Mouse (Mus musculus) neutrophil, adult 83 days (primary cell): ENCODE measurements around the gene Ccdc40. TPM values are rescaled to one million over a fixed set of nuclear protein-coding genes. Genes with fewer than 3 reads are reported as not detected.

Experiments used
- total RNA-seq, 2 experiments: library from RNA; stranded (reverse); gene quantifications; one replicate each; pipeline ENCODE4 v1.2.4; 2023

Ccdc40 gene
- total RNA-seq, result under 1 TPM; 0.48 to 0.55 TPM

DNA sequence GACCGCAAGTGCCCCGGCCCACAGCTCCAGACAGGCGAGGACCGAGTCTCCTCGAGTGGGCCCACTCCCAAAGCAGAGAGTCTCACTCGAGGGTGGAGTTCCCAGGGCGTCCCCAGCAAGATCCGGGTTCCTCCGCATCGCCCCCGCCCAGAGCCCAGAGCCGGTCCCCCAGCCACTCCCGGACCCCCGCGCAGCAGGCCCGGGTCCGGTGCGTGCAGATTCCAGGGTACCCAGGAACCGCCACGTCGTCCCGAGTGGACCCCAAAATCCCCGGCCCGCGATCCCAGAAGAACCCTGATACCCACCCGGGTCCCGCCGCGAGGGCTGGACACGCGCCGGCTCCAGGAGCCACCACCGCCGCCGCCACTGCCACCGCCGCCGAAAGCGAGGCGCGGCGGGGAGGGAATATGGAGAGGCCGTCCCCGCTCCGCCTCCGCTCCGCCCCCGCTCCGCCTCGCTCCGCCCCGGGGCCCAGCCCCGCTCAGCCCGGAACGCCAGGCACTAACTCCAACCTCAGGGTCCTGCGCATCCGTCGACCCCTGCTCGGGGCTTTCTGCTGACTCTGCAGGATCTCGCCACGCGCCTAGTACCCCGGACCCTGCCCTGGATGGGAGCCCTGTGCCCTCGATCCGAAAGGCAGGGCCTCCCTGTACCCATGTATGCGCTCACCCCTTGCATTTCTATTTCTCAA lies at the start of gene Ccdc40, which contains the start of gene Tbc1d16:
TSS of gene Ccdc40 (plus strand) at position 482 of the 691 bp plus-strand sequence.
TSS of gene Tbc1d16 (minus strand) at position 409 of the 691 bp plus-strand sequence.

DNA sequence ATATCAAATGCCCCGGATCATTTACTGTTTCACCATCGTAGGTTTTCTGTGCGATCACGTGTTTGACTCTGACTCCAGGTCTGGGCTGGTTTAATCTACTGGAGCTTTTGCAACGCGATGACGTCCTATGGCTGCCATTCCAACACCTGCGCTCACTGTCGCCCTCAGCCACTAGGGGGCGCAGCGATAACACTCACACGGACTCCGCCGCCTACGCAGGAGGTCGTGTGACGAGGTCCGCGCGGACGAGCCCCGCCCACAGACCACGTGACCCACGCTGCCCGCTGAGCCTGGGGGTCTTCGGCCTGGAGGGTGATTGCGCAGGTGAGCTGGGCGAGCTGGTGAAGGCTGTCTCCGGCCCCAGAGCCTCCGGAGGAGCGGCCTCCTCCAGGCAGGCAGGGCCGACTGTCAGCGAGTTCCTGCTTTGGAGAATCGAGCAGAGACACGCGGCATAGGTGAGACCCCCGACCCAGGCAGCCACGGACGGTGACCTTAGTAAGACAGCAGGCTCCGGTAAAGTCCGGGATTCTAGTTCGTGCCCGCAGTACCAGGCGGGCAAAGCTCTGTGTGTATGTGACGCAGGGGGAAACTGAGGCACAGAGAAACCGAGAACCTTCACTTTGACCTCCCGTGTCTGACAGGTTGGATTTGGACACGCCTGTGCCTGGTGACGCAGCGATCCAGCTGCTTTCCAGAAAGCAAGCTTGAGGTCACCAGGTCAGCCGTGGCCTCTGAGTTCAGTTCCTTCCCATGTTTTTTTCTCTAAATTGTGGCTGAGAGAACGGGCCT lies 39.6 kb downstream of the Ccdc40 start, which contains the start of gene Gaa:
TSS of gene Gaa (plus strand) at position 120 of the 789 bp plus-strand sequence.

GRCm38 (mm10) chr11:119299391-119300245 lies 71.2 kb downstream of the Ccdc40 start, which contains the start of gene Eif4a3:
Eif4a3 (minus strand) TSS chr11:119300089.

GRCm38 (mm10) chr11:119307658-119307867 lies 79.2 kb downstream of the Ccdc40 start, which contains the start of gene Card14:
Card14 (plus strand) TSS chr11:119307768.

Other genes starting within 250 kb of the Ccdc40 start
- not detected for gene Enpp7, start 240.4 kb upstream of the Ccdc40 start, total RNA-seq
- 1 to 10 TPM; 1.3 to 1.6 TPM for gene Cbx2, start 205.6 kb upstream of the Ccdc40 start, total RNA-seq
- gene Cbx8, start 187.6 kb upstream of the Ccdc40 start, total RNA-seq, result 10 to 100 TPM; 13.2 to 13.7 TPM
- 10 to 100 TPM; 55.6 to 63.1 TPM for gene Cbx4, start 142.4 kb upstream of the Ccdc40 start, total RNA-seq
- gene Tbc1d16, start 73 bp upstream of the Ccdc40 start, total RNA-seq, result under 1 TPM; 0.42 to 0.64 TPM
- 10 to 100 TPM; 28.2 to 32.2 TPM for gene Gaa, start 39.3 kb downstream of the Ccdc40 start, total RNA-seq
- 100 to 1,000 TPM; 120 to 140 TPM for gene Eif4a3, start 71.5 kb downstream of the Ccdc40 start, total RNA-seq
- gene Card14, start 79.2 kb downstream of the Ccdc40 start, total RNA-seq, result not detected
- gene Sgsh, start 127.0 kb downstream of the Ccdc40 start, total RNA-seq, result 10 to 100 TPM; 12.8 TPM
- 10 to 100 TPM in 1 of 2 experiments, 1 to 10 TPM in 1; 4.8 to 10.2 TPM for gene Slc26a11, start 127.0 kb downstream of the Ccdc40 start, total RNA-seq
- 10 to 100 TPM; 50.3 to 63.0 TPM for gene Rnf213, start 164.5 kb downstream of the Ccdc40 start, total RNA-seq